Mouse (Mus musculus) heart, postnatal 14 days (tissue): ENCODE results near the gene Krtap19-1. TPM values are rescaled to one million over a fixed set of nuclear protein-coding genes. Genes with fewer than 3 reads are reported as not detected.

Experiments used
- DNase-seq, 2 experiments: peaks; one replicate each; pipeline ENCODE4 v3.0.0; 2021 to 2022
- intact Hi-C: fragments of 180-260 bp; cut with DNase I; formaldehyde crosslinking; loops from one replicate; pipeline ENCODE4 v1.15.1; 2025
- long read RNA-seq, 2 experiments: library from polyadenylated mRNA; stranded (forward); transcript quantifications; one replicate each; pipeline ENCODE4 v2.0.0; 2021
- total RNA-seq, 2 experiments: library from RNA; stranded (reverse); gene quantifications; 2 replicates each; pipeline ENCODE4 v1.2.3; 2021

Krtap19-1 gene
- not detected for total RNA-seq
- long read RNA-seq, experiment 1 = 0 reads
- long read RNA-seq, experiment 2 = 0 reads

- no peak for DNase-seq
- intact Hi-C loops = no loop called here
Measured at GRCm38 (mm10) chr16:88869311-88869710, at the start of gene Krtap19-1. TSS of gene Krtap19-1 (minus strand) at chr16:88869411.

- intact Hi-C loops = no loop called here
Measured at GRCm38 (mm10) chr16:88896357-88896756, 27.1 kb upstream of the Krtap19-1 start, which contains the start of gene Krtap19-5. TSS of gene Krtap19-5 (minus strand) at chr16:88896457.

GRCm38 (mm10) chr16:88886870-88887269 lies 17.7 kb upstream of the Krtap19-1 start:
- intact Hi-C loops = no loop called here

More at GRCm38 (mm10) chr16:88896357-88896756, 27.1 kb upstream of the Krtap19-1 start, which contains the start of gene Krtap19-5:
- DNase-seq = no peak

DNA sequence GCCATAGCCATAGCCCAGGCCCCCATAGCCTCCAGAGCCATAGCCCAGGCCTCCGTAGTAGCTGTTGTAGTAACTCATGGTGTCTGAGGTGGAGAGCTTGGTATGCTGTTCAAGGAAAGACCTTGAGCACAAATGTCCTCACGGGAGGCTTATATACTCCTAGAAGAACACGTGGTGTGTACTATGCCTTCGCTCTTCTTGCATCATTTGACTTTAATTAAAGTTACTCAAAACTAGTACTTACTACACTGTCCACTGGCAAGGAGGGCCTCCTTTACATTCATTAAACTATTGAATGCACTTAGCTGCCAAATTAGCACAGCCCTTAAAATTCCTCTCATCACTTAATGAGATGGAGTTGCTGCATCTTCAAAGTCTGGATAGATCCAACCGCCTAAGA lies 15.8 kb upstream of the Krtap19-1 start, which contains the start of gene Krtap19-4:
Krtap19-4 (minus strand) TSS at position 101 of the 400 bp plus-strand sequence.
- no peak for DNase-seq
- intact Hi-C loops = no loop called here

More at GRCm38 (mm10) chr16:88886870-88887269, 17.7 kb upstream of the Krtap19-1 start:
- no peak for DNase-seq

- DNase-seq = no peak
- intact Hi-C loops = no loop called here
Measured at GRCm38 (mm10) chr16:88877938-88878337, 8.7 kb upstream of the Krtap19-1 start, which contains the start of gene Krtap19-3. TSS of gene Krtap19-3 (minus strand) at chr16:88878038.

DNA sequence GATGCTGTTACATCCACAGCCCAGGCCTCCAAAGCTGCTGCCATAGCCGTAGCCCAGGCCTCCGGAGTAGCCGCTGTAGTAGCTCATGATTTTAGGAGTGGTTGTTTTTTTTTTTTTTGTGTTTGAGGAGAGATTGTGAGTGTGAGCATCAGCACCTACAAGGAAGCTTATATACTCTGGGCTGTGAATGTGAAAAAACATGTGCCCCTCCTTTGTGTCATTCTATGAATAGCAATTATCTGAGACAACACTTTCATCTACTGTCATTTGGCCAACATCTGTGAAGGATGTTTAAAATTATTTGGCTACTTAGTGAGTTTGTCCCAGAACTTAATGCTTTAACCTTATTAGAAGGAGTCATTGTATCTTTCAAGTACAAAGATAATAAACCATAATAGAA lies 5.0 kb upstream of the Krtap19-1 start, which contains the start of gene Krtap19-2:
Krtap19-2 (minus strand) TSS at position 101 of the 400 bp plus-strand sequence.
- intact Hi-C loops = no loop called here
- DNase-seq = no peak

DNA sequence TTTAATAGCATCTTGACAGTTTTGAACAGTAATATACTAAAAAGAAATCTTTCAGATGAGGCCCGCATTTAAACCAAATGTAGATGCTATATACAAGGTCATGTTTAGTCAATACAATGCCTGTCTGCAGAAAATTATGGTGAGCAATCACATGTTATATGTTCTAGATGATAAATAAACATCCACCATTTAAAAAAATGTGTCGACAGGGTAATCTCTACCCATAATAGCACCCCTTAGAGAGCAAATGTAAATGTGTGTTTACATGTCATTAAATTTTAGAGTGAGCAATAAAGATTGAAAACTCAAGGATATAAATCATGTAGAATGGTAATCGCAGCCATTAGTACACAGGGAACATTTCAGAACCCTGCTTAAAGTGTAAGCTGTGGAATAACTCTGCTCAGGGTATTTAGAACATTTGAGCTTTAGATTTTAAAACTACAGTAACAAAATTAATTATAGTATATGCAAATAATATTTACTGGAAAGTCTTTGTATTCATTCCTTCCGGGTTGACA lies 4.3 kb downstream of the Krtap19-1 start:
- intact Hi-C loops = no loop called here
- DNase-seq = no peak

GRCm38 (mm10) chr16:88851450-88851849 lies 17.8 kb downstream of the Krtap19-1 start:
- intact Hi-C loops = no loop called here
- DNase-seq = peak in 1 of 2 experiments; percentile 3

GRCm38 (mm10) chr16:88848558-88848957 lies 20.7 kb downstream of the Krtap19-1 start:
- intact Hi-C loops = no loop called here
- DNase-seq = no peak

DNA sequence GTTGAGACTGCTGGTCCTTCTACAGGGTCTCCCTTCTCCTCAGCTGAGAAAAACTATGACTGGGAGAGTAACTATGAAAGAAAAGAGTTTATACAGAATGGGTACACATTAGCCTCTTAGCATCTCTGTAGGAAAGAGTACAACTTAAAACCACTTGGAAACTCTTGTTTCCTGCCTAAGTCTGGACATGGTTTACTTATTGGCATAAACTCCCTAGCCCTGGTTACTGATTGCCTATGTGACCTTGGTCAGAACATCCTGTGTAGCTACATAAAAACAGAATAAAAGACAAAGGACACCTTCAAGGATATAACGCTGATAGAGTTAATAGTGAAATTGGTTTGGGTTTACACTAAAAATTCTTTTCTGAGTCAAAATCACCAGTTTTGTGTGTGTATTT lies 21.8 kb downstream of the Krtap19-1 start:
- intact Hi-C loops = no loop called here
- DNase-seq = no peak

DNA sequence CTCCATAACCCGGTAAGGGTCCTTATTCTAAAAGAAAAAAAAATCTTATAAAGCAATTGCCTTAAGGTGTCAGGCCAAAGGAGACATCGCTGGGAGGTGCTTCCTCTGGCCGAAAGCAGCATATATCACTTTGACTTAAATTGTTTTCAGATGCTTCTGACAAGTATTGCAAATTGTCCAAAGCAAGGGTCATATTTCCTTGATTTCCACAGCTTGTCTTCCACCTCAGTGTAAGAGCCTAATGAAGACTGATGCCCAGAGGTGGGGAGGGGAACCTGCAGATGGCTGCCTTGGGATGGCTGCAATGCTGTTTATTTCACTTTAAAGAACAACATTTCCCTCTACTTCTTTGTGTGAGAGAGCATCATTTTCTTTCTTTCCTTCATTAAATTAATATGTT lies 42.2 kb downstream of the Krtap19-1 start:
- intact Hi-C loops = no loop called here
- DNase-seq = no peak

DNA sequence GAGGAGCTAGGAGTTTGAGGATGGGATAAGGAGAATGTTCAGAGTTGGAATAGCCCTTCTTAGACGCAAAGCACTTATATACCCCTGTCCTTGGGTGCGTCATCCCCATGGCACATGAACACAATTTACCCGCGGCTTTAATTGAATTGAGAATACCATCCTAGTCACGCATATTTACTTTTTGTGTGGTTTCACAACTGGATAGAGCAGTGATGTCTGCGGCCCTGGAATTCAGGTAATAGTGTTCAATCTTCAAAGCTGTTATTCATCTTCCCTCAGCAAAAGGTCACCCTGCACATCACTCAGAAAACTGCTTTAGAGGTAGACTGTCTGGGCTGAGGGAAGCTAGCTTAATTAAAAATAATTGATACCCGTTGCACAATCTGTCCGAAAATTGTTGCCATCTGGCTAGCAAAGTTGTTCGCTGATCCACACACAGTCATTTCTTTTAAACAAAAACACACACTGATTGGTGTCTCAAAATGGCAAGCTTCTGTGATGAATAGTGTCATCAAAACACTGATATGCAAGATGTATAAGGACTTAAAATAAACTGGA lies 43.0 kb downstream of the Krtap19-1 start, which contains the start of gene Krtap14:
Krtap14 (minus strand) TSS at position 51 of the 558 bp plus-strand sequence.
- intact Hi-C loops = no loop called here
- DNase-seq = no peak

DNA sequence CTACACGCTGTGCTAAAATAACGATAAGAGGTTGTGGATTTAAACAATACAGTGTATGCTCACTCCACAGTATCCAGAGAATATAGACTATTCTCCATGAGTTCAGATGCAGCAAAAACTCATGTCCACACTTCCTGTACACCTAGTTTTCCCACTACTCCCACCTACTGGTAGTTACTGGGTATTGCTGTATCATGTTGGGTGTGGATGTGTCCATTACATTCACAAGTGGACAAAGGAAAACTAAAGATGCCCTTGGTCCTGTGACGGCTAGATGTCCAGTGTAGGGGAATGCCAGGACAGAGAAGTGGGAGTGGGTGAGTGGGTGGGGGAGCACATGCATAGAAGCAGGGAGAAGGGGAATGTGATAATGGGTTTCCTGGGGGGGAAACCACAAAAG lies 45.5 kb downstream of the Krtap19-1 start:
- no peak for DNase-seq
- intact Hi-C loops = no loop called here

DNA sequence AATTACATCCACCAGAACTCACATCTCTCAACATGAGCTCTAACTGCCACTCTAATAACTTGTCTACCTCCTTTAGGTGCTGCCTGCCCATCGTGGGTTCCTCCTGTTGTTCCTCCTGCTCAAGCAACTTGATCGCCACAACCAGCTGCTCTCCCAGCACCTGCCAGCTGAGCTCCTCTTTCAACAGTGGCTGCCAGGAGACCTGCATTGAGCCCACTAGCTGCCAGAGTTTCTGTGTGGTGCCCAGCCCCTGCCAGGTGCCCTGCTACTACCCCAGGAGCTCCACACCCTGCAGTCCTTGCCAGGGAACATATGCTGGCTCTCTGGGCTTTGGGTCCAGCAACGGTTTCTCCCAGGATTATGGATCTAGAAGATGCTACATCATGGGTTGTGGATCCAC lies 49.1 kb downstream of the Krtap19-1 start, which contains the start of gene Krtap15:
Krtap15 (plus strand) TSS at position 150 of the 400 bp plus-strand sequence.
- intact Hi-C loops = no loop called here
- DNase-seq = no peak

Other genes with a start within 250 kb of the Krtap19-1 start
- gene 2310079G19Rik, start 241.7 kb downstream of the Krtap19-1 start, total RNA-seq = not detected
- not detected for gene Krtap26-1, start 221.6 kb downstream of the Krtap19-1 start, total RNA-seq
- gene Krtap27-1, start 197.7 kb downstream of the Krtap19-1 start, total RNA-seq = not detected
- gene 2310061N02Rik, start 161.4 kb downstream of the Krtap19-1 start, total RNA-seq = not detected
- gene Krtap13-1, start 140.5 kb downstream of the Krtap19-1 start, total RNA-seq = not detected
- not detected for gene Krtap13, start 117.8 kb downstream of the Krtap19-1 start, total RNA-seq
- gene 2310034C09Rik, start 110.6 kb downstream of the Krtap19-1 start, total RNA-seq = not detected
- not detected for gene 2310057N15Rik, start 95.2 kb downstream of the Krtap19-1 start, total RNA-seq
- not detected for gene Gm5965, start 91.5 kb downstream of the Krtap19-1 start, total RNA-seq
- gene Gm20741, start 57.2 kb downstream of the Krtap19-1 start, total RNA-seq = not detected
- gene Krtap15, start 49.2 kb downstream of the Krtap19-1 start, total RNA-seq = not detected
- not detected for gene Krtap14, start 43.3 kb downstream of the Krtap19-1 start, total RNA-seq
- not detected for gene Krtap19-2, start 4.9 kb upstream of the Krtap19-1 start, total RNA-seq
- not detected for gene Krtap19-3, start 8.6 kb upstream of the Krtap19-1 start, total RNA-seq
- gene Krtap19-4, start 15.7 kb upstream of the Krtap19-1 start, total RNA-seq = not detected
- not detected for gene Krtap19-5, start 27.0 kb upstream of the Krtap19-1 start, total RNA-seq
- gene Krtap19-9b, start 62.9 kb upstream of the Krtap19-1 start, total RNA-seq = not detected
- gene Krtap16-3, start 93.5 kb upstream of the Krtap19-1 start, total RNA-seq = not detected
- not detected for gene Krtap22-2, start 141.3 kb upstream of the Krtap19-1 start, total RNA-seq
- gene Gm10229, start 145.9 kb upstream of the Krtap19-1 start, total RNA-seq = not detected
- not detected for gene Krtap6-1, start 162.3 kb upstream of the Krtap19-1 start, total RNA-seq
- gene Gm10228, start 172.1 kb upstream of the Krtap19-1 start, total RNA-seq = not detected
- gene Krtap6-5, start 178.5 kb upstream of the Krtap19-1 start, total RNA-seq = not detected
- gene 1110025L11Rik, start 194.6 kb upstream of the Krtap19-1 start, total RNA-seq = not detected
- not detected for gene Krtap6-3, start 214.6 kb upstream of the Krtap19-1 start, total RNA-seq